Mouse (Mus musculus) kidney, adult 9 months (tissue): ENCODE measurements around the gene Dpp8.
"Not testable (repeated sequence)": the region's sequence is repeated elsewhere in the genome, so short reads cannot be mapped to it uniquely, and the experiment has no call there.

Source experiments
- DNase-seq: peaks from one replicate; pipeline ENCODE4 v3.0.0; 2022

Dpp8 gene

GRCm38 (mm10) chr9:65032269-65033108, at the start of gene Dpp8:
Gene Dpp8 (plus strand): TSS chr9:65032414.
- DNase-seq = peak; percentile 96

DNA sequence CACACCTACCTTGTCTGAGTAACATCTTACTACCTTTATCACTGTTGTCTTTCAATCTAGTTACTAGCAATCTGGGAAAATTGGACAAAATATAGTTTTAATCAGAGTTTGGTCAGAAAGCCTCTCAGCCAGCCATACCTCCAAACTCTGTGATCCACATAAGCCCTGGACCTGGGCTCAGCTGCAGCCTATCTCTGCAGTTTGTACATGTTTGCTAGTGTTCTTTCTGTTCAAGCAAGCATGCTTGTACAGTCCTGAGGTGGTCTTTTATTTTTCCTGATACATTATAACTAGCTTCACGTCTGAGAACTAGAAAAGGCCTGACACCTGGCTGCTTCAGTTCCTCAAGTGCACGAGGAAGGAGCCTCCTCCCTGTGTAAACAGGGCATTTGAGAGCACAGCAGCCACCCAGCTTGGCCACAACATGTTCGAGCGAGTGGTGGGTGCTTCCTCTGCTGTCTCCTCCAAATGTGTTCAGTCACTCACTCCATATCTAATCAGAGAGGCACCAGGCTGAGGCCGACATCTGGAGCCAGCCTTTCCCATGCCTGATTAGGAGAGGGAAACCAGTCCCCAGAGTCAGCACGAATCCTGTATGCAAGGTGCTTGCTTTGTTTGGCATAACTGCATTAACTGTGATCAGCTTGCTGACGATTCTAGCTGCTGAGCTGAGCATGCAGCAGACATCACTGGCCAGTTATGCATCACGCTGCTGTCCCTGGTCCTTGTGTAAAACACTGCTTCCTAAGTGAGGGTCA, 47.0 kb upstream of the Dpp8 start:
- no peak for DNase-seq

DNA sequence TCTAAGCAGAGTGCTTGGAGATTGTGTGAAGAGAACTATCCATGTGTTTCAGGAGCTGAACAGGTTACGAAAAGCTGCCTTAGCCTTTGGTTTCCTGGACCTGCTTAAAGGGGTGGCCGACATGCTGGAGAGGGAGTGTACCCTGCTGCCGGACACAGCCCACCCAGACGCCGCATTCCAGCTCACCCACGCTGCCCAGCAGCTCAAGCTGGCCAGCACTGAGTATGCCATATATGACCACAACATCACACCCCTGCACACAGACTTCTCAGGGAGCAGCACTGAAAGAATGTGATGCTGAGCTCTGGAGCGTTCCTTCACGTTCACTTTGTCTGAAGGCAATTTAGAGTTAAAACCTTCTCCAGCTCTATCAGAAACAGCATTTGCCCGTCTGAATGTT, 46.4 kb upstream of the Dpp8 start:
- DNase-seq = no peak

GRCm38 (mm10) chr9:64987651-64988050, 44.6 kb upstream of the Dpp8 start:
- no peak for DNase-seq

- no peak for DNase-seq
Measured at GRCm38 (mm10) chr9:64988443-64988842, 43.8 kb upstream of the Dpp8 start.

DNA sequence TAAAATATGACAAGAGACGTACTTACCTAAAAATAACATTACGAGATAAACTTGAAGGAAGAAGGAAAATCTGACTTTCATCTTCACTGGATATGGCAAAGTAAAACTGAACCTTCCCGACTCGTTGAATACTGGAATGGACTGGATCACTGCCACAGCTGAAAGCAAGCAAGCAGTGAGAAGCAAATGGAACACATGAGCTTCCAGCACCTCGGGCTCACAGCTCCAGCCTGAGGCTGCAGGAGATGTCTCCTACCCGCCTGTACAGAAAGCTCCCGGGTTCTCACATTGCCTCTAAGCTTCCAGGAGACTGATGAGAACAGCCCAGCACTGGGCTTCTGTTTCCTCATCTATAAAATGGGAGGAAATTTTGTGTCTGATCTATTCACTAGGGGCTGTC, 41.9 kb upstream of the Dpp8 start:
- no peak for DNase-seq

GRCm38 (mm10) chr9:64995464-64995863, 36.8 kb upstream of the Dpp8 start:
- not testable (repeated sequence) for DNase-seq

DNA sequence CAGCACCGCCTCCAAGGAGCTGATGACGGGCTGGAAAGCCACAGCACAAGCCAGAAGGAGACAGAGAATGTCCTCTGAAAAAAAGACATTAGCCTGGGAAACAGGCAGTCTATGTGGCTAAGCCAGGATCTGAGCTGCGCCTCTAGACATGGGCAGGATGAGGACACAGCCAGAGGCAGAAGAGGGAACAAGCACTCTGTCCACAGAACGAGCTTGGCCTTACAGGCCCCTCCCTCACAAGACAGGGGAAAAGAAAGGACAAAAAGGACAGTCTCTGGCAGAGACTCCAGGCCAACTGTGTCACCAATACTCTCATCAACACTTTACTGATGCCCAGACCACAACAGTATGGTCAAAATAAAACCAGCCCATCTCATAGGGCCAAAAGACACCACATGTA, 30.7 kb upstream of the Dpp8 start:
- no peak for DNase-seq

DNA sequence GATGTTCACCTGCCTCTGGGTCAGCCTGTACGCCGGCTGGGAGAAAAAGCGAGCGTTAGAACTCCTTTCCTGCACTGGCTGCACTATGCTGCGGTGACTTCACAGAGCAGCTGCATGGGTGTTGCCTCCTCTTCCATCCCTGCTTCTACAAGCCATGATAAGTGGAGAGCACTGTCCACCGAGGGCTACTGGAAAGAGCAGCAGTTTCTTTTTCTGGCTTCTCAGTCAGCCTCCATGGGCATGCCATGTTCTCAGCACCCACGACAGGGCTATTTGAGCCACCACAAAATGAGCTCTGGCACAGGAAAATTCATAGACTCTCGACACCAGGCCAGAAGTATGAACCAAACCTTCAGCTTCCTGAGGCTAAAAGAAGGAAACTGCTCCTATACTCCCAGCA, 26.5 kb upstream of the Dpp8 start:
- no peak for DNase-seq

- DNase-seq = no peak
Measured at GRCm38 (mm10) chr9:65010632-65011031, 21.6 kb upstream of the Dpp8 start.

DNA sequence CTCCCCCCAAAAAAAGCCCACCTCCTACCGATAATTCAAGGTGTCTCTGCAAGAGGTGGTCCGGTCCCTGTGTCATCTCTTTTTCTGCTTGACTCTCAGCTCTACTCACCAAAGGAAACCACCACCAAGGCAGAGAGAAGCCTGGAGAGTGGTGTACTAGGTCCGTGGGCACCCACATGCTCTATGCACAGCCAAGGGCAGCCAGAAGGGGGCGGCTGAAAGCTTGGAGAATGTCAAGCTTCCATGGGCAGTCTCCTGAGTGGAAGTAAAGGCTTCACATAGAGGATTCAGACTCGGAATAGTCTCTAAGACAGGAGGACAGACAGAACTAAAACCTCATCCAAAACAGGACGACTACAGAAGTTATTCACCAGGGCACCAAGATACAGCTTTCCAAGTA, 20.9 kb upstream of the Dpp8 start:
- DNase-seq = peak; percentile 32

DNA sequence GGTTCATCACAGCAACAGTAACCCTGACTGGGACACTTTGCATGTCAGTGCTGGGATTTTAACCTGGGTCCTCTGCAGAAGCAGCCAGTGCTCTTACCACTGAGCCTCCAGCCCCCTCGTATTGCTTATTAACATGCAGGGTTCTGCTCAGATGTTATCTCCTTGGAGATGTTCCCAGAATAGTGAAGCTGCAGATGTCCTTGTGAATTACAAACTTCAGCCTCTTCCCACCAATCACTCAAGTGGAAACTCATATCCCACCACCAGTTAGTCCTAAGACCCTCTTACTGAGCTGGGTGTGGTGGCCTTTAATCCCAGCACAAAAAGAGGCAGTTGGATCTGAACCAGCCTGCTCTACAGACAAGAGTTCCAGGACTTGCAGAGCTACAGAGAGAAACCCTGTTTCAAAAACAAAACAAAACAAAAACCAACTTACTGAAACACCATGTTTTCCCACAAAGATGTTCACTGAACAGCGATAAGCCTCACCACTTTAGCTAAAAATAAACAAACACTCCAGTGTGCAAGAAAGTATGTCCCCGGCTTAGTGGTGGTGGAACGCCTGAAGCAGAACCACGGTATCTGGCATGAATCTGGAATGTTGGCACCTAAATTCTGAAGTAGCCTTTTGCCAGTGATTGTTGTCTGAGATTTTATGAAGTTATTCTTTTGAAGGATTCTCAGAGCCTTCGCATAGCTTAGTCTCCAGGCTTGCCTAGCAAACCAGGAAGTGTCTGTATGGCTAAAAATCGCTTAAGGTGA, 16.6 kb upstream of the Dpp8 start:
- DNase-seq = no peak

DNA sequence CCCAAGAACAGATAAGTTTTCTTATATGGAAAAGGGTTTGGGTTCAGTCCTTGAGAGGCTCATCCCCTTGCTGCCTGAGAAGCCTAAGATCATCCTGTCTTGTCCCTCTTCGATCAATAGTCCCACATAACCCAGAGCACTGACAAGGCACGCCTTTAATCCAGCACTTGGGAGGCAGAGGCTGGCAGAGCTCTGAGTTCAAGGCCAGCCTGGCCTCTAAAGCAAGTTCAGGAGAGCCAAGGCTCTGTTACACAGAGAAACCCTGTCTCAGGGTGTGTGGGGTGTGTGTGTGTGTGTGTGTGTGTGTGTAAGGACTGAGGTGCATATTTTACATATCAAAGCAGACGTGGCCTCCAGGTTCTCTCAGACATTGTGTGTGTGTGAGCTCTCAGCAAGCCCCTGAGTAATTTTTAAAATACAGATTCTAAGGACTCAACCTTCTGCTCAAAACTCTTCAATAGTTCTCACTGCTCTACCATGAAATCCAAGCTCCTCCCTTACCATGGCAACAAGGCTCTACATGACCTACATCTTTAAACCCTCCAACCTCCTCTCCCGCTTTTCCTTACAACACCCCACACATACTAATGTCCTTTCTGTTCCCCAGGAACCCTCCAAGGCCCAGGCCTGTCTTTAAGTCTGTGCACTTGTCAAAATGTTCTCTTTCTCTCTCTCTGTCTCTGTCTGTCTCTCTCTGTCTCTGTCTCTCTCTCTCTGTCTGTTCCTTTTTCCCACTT, 15.8 kb upstream of the Dpp8 start:
- no peak for DNase-seq

- no peak for DNase-seq
Measured at GRCm38 (mm10) chr9:65016978-65017827, 15.0 kb upstream of the Dpp8 start.

GRCm38 (mm10) chr9:65017896-65018295, 14.3 kb upstream of the Dpp8 start:
- no peak for DNase-seq

DNA sequence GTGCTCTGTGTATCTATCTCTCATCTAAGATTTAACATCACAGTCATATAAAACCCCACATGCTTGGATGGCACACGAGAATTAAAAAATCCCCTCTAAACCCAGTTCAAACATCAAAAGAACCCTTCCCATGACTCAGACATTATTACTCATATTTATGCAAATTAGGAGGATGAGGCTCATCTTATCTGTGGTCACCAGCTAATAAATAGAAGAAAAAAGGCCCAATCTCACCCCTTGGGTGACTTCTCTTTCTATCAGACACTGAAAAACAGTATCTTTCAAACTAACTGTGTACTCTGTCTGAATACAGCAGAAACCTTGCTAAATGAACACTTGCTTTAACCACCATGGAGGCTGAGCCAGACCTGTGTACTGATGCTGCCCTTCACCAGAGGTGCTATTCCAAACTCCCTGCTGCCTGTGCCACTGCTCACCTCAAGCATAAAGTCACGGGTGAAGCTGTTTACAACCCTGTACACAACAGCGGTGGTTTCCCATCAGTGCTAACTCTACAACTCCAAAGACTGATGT, 13.6 kb upstream of the Dpp8 start:
- no peak for DNase-seq

DNA sequence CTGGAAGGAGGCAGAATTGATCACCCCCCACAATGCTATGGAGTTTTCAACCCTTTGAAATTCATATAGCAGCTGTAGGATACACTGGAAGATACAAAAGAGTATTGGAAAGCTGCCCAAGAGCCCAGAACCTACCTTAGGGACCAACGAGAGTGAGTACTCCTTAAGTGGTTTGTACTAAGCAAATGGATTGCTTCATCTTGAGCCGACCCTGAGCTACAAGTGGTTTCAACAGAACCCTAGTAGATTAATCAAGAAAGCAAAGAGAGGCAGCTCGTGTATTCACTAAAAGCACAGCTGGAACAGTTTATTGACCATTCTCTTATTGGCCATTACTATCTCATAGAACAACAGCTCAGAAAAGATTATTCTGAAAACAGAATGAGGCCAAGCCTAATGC, 13.1 kb upstream of the Dpp8 start:
- no peak for DNase-seq

GRCm38 (mm10) chr9:65020128-65020527, 12.1 kb upstream of the Dpp8 start:
- DNase-seq = no peak

- DNase-seq = peak; percentile 89
Measured at GRCm38 (mm10) chr9:65020991-65021886, 11.0 kb upstream of the Dpp8 start, which contains the start of gene Hacd3. Gene Hacd3 (minus strand): TSS chr9:65021693.

DNA sequence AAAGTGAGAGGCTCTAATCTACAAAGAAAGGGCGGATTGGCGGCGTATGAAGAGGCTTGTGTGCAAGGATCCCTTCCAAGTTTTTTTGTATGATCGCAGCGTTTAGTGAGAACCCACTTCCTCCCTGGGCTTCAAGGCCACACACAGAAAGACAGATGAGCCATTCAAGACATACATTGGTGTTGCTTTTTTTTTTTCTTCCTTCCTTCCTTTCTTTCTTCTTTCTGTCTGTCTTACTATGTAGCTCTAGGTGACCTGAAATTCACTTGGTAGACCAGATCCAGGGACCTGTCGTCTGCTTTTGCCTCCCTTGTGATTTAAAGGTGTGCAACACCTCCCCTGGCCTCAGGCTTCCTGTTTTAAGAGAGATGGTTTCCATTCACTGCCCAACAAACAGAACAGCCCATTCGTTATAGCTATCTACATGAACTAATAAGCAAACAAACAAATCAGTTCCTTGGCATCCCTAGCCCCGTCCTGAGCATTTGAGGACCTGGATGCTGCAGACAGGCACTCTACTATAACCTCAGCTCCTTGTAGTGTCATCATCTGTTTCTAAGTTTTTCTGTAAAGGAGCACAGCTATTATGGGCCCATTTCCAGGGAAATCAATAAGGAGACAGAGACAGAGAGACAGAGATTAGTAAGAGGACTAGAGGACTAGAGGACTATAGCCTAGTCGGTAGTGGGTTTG, 10.2 kb upstream of the Dpp8 start:
- DNase-seq = peak; percentile 24
